Mouse (Mus musculus): Measurements from ENCODE around the gene Hexim2.

Hexim2 gene

DNA sequence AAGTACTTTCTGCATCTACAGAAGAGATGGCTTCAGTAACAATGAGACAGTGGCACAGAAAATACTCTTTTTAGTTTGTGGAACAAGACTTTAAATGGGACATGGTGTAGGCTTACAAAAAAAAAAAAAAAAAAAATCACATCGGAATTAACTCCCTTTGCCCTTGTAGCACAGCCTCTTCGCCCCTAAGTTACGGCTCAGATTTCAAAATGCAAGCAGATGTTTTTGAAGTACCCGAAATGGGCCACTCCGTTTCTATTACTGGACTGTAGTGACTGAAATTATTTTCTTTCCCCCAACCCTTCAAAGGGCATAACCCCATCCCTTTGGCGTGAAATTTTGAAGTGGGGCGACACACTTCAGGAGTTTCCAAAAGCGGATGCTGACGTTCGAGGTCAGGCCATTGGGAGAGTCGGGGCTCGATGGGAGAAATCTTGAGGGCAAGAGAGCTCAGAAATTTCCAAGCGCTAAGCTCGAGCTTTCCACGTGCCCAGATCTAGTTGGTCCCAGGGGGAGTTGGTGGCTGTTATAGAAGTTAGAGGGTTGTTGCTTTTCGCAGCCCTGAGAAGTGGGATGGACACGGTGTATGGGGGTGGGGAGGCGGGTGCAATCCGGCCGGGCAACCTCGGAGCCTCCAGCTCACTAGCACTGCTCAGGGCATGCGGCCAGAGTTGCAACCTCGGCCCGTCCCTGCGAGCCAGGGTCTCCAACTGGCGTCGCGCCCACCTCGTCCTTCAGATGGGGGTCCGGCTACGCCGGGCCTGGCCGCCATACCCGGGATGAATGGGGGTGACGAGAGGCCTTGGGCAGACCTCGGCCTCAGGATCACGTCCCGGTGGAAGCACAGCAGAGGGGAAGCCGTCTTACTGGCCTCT, at the start of gene Hexim2:
TSS of gene Hexim2 (plus strand) at position 729 of the 875 bp plus-strand sequence.
- DNase-seq = peak; percentile 60

DNA sequence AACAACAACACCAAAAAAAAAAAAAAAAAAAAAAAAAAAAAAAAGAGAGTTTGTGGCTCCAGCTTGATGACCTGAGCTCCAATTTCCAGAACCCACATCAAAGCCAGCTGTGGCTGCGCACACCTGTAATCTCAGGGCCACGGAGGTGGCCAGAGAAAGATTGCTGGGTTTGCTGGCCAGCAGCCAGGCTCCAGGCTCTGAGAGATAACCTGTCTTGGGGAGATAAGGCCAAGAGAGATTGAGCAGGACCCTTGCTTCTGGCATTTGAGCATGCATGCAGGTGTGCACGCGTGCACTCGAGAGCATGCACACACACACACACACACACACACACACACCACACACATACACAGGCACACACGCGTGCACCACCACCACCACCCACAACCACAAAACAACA, 38.9 kb upstream of the Hexim2 start:
- no peak for DNase-seq

DNA sequence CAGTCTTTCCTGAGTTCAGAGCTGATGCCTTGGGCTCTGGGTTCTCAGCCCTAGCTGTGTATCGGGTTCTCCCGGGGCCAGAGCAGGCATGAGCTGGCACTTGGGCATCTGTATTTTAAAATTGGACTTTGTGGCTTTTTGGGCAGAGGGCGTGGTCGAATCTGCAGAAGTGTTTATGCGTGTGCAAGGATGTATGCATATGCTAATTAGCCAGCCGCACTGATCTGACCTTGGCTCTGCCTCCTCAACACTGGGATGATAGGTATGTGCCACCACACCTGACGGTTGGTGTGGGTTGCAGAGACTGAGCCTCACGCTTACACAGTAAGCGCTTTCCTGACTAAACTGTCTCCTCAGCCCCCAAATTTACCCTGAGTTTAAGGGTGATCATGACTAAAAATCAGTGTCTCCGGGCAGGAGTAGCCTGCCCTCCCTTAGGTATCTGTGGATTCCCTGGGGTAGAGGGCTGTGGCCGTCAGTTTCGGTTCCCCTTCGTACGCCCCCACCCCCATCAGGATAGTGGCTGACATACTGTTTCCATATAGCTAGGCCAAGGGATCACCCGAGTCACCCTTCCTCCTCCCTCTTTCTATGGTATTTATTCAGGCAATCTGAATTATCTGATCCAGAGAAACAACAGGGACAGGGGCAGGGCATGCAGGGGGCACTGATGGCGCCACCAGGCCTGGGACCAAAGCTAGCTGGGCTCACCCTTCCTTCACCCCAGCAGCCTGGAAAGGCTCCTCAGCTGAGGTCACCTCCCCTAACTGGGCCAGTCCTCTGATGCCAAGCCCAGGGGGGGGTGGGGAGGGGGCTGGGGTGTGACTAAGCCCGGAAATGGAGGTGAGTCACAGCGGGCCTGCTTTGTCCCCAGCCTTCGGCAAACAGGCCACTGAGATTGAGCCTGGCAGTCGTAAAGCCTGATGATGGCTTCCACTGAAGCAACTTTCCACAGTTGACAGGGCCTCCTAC, 38.1 kb upstream of the Hexim2 start:
- no peak for DNase-seq

DNA sequence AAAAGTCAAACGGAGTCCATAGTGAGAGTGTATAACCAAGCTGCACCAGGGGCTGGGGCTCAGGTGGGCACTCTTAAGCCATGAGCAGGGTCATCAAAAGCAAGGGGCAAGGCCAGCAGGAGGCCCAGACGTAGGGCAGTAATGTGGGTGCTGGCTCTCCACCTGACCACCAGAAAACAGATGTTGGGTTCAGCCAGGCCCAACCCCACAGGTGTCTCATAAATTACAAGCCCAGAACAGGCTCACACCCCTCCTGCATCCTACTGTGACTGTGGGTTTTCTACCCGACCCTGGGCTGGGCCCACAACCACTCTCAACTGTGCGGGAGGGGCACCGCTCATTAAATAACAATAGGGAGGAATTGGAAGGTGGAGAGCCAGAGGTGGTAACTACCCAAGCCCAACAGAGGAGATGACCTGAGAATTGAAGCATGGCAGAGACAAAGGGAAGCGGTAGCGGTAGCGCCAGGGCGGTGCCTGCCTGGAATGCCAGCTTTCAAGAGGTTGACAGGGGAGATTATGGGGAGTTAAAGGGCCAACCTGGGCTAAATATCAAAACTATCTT, 37.0 kb upstream of the Hexim2 start:
- no peak for DNase-seq

DNA sequence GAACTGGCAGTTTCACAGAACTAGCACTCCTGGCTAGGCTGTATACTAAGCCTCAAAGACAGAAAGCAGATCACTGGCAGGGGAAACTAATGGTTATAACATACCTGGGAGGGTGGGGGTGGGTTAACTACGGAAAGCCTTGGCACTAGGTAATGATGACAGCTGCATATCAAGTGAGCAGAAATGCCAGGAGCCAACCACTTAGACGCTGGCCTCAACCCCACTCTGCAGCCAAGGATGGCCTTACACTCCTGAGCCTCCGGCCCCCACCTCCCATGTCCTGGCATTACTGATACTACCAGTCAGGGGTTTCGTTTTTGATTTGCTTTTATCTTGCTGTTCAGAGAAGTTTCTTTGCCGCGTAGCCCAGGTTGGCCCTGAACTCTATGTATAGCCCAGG, 36.4 kb upstream of the Hexim2 start:
- DNase-seq = no peak

DNA sequence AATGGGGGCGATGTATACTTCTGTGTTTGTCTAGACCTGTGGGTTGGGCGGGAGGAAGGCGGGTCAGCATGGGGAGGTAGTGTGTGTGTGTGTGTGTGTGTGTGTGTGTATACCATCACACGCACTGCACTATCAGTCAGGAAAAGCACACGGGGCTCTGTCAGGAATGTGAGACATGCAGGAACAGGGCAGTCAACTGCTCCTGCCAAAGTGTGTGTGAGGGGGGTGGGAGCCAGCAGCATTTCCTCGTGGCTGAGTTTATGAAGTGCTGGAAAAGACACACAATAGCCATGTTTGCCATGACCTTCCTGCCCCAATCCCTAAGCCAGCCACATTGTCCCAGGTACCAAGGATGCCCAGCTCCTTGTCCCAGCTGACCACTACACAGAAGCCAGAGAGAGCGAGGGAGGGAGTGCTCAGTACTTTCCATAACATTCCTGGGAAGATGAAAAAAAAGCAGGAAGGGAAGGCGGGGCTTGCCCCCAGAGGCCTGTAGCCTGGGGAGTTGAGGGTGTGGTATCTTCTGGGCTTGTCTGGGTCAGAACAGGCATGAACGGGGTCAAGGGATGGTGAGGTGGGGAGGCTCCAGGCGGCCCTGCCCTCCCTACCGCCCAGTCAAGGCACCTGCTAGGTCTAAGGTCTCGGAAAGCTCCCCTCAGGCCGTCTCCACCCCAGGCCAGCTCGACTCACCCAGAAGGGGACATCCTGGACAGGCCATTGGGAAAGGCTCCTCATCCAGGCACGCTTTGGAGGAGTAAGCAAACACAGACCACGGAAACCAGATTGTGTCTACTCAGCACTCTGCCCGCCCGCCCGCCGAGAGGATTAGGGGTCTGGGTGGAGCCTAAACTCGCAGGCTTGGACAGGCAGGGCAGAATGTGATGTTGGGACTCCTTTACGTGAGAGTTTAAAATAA, 35.0 kb upstream of the Hexim2 start:
- no peak for DNase-seq

DNA sequence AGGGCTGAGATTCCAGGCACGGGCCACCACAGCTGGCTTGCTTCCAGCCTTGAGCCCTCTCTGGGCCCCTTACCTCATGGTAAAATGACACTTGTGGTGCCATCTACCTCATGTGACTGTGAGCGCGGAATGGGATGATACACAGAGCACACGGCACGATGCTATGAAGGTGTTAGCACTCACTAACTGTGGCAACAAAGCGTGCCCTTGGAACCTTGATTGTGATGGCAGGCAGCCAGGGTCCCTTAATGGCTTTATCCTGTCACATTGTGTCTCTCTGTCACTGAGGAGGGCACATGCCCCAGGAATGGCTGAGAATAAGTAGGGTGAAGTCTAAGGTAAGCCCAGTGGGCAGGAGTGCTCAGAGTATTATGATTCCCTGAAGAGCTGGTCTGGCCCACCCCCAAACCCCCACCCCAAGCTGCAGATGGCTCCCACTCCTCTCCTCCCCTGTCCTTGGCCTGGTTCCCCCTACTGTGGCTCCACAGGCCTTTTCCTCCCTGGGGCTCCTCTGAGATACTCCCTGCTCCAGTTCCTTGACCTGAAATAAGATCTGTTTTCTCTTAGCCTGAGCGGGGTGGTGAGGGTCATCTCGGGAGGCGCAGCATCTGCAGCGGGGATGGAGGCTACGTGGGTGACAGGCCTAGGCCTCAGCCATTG, 33.6 kb upstream of the Hexim2 start:
- no peak for DNase-seq

DNA sequence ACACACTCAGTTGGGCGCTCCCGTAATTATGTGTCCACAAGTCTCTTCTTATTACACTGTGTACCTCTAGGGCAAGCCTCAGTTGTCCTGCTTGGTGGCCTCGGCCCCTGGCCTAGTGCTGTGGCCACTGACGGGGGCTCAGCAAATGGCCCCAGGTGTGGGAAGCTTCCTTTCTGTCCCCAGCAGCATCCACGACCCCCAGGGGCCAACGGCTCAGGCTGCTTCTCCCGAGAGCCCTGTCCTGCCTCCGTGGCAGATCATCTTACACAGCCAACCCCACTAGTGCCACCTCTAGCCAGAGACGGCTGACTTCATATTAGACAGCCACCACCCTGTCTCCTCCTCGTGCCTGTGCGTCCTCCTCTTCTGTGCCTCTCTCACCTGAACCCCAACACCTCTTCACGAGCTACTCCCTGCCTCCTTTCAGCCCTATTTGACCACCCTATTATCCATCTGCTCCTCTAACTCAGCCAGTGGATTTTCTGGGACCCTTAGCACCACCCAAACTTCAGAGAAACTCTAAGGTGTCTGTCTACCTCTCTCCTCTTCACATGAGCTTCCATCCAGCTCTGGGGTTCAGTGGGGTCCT, 32.8 kb upstream of the Hexim2 start:
- DNase-seq = no peak

DNA sequence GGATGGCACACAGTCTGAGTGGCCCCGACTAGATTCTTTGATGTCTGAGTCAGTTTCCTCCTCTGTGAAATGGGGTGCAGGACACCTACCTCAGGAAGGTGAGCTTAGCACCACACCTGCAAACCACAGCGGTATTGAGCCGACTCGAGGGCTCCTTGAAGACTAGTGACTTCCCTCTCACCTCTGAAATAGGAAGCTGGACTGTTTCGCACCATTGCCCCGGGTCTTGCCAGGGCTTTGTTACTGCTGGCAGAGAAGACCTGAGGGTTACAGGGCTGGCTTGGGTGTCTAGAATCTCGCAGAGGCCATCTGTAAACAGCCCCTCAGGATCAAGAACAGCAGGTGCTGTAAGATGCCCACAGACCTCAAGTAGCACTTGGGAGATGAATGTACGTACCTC, 31.9 kb upstream of the Hexim2 start:
- DNase-seq = no peak

DNA sequence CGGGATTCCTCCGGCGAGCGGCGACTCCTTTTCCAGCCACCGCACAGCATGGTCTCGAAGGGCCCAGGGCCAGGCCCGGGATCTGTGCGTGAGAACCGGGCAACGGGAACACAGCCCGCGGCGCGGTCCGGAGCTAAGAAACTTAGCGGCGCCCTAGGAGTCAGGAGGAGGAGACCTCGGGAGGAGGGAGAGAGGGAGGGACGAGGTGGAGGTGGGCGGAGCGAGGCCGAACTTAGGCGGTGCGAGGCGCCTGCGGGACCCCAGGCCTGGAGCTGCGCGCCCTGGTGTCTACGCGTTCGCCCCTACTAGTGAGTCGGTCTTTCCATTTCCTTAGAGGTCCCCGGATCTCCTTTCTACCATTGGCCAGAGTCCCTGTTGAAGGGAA, 30.8 kb upstream of the Hexim2 start, which contains the start of the genes Plcd3 and Acbd4:
TSS of gene Plcd3 (minus strand) at position 178 of the 385 bp plus-strand sequence.
TSS of gene Acbd4 (plus strand) at position 202 of the 385 bp plus-strand sequence.
- DNase-seq = peak; percentile 88

DNA sequence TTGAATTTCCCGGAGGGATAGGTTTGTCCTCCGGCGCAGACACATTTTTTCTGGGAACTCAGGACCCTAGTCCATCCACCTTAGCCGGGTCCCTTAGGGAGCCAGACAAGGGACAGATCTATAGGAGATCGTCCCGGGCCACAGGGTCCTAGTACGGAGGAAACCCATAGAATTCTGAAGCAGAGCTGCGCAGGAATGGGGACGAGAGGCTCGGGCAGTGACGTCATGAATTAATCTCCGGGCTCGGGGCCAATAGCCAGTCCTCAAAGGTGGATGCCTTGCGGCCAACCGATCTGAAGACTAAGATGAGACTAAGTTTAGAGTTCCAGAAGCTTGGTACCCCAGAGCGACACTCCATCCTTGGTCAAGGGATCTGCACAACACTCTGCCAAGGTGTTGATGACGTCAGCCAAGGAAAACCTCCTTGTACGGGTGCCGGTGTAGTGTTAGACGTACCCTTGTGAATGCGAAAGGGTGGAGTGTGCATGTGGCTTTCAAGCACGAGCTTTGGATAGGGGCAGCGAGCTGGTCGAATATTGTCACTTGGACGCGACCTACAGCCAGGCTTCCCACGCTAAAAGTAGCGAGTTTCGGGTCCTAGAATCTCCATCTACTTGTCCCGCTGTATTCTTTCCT, 30.2 kb upstream of the Hexim2 start:
- peak; percentile 82 for DNase-seq

DNA sequence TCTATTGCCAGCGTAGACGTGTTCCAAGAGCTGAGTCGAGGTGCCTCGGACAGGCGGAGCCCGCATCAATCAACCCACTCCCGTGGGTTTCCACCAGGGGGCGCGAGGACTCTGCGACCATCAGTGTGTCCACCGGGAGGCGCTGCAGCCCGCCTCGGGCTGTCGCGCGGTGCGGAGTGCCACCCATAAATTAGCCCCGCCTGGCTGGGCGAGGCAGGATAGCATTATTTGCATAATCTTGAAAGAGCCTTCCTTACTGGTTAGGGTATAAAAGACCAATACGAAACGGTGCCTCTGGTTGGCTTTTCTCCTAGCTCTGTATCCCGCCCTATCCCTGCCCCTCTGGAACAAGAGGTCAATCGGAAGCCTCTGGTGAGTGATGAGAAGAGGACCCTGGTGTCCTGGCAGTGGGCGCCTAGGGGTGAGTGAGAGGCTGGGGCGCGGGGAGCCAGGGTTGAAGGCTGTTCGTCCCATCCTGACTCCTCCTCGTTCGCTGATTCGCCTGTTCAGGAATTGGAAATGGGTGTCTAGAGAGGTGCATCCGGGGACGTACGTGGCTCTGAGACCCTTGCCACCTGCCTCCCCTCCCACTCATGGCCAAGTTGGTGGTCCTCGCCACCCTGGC, 29.4 kb upstream of the Hexim2 start:
- DNase-seq = peak; percentile 99

DNA sequence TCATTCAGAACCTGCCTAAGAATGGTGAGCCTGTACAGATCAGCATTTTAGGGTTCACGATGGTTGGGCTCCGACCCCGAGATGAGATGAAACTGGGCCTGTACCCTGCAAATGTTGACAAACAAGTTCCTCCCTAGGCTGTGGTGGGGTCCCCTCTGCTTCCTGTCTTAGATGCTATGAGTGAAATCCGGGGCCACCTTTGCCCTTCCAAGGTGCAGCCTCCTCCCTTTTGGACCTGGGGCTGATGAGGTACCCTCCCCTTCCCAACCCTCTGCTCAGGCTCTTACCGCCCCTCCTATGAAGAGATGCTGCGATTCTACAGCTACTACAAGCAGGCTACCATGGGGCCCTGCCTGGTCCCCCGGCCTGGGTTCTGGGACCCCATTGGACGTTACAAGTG, 28.6 kb upstream of the Hexim2 start:
- no peak for DNase-seq

DNA sequence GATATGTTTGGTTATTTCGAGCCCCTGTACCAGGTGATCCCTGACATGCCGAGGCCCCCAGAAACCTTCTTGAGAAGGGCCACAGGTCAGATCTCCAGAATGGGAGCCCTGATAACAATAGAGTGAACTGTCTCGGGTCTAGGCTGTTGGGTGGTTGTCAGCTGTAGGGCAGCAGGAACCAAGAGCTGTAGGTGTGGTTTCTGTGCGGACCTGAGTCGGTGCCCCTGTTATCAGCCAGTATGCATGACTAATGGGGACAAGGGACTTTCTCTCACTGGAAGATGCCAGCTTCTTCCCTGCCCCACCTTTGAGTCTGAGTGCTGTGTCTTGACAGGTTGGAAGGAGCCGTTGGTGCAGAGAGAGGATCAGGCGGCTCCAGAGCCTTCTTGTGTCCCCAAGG, 27.8 kb upstream of the Hexim2 start:
- no peak for DNase-seq

DNA sequence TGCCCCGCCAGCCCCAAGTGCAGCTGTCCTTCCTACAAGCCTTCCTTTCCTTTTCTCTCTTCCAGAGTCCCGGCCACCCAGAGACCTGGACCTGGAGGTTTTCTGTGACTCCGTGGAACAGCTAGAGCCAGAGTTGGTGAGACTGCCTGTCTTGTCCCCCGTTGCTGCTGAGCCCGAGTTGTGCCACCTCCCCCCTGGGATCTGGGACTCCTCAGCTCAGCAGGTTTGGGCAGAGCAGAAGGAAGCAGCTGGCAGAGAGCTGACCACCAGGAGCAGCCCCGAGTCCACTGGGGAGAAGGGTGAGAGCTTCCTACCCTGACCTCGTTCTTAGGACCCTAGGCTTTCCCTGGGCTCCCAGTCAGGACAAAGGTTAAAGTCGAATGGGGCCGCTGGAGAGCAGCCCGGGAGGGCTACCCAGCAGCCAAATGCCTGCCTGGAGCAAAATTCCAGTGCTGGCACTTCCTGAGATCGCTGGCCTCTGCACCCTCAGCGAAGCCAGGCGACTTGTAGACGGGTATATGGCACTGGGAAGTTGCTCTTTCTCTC, 27.0 kb upstream of the Hexim2 start:
- no peak for DNase-seq

DNA sequence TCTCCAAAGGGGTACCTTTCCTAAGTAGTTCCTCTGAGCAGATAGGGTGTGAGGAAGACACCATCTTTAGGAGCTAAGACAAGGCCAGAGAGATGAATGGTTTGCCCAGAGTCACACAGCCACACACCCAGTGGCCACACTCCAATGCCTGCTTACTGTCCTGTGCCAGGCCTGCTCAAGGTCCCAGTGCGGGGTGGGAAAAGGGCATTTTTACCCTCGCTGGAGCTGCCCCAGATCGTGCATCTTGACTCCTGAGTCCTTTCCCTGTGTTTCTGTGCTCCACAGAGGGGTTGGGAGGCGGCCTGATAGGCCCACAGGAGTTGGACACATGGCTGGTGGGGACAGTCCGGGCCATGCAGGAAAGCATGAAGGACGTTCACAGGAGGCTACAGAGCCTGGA, 26.4 kb upstream of the Hexim2 start:
- no peak for DNase-seq

DNA sequence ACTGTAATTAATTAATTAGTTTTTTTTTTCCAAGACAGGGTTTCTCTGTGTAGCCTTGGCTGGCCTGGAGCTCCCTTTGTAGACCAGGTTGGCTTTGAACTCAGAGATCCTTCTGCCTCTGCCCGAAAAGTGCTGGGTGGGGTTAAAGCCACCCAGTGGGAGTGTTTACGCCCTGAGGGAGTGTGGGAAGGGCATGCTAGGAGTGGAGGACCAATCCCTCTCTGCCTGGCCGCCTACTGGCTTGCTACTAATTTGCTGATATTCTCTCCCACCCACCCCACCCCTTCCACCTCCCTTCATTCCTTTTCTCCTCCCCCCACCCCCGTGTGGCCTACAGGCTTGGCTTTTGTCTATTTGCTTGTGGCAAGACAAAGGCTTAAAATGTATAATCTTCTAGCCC, 25.8 kb upstream of the Hexim2 start:
- no peak for DNase-seq

DNA sequence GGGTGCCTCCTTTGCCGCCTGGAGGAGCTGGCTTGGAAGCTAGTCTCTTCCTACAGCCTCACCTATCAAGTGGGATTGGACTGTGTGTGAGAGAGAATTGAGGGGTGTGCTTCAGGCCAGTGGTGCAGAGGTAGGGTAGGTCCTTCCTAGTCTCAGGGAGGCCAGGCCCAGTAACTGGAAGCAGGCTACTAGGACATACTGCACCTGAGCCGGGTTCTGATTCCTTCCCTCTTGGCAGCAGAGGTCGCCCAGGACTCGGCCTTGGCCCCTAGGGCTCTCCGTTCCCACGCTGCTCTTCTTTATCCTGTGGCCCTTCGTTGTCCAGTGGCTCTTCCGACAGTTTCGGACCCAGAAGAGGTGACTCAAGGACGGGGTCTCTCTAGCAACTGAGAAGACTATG, 20.9 kb upstream of the Hexim2 start:
- DNase-seq = no peak

DNA sequence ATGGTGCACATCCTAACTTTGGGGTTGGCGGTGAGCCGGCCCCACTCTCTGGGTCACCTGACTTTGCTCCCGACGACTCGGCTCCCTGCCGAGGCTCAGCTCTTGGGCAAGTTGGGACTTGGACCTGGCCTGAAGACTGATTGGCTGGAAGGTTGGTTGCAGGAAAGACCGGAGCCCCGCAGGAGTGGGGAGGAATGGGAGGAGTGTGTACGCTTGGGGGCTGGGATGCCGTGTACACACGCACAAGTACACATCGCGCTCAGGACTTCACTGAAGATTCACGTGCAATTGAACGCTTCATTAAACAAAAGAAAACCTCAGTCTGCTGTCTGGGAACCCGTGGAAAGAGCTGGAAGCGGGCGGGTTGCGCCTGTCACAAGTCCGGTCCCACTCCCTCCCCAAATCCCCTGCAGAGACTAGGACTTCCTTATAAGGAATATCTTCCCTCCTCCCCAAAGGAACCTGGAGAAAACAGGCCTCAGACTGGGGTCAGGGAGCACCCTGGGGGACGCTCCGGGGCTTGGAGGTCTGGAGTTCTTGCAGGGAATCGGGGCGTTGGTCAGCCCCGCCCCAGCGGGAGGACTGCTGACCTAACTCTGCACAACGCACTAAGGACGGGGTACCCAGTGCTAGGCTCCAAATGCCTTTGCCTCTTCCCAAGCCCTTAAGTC, 20.2 kb upstream of the Hexim2 start:
- DNase-seq = peak; percentile 75
